Mouse (Mus musculus) myocyte (in vitro differentiated cells): Measurements from ENCODE around the gene Mrpl53.

Experiments
- E2F4 ChIP-seq: IDR thresholded peaks from one replicate; pipeline ENCODE4 v1.6.1; 2011; ENCODE audit warnings: mild to moderate bottlenecking, control low read depth, moderate library complexity; ENCODE audit not compliant: insufficient read depth
- MAX ChIP-seq: IDR thresholded peaks from one replicate; pipeline ENCODE4 v1.6.1; 2011; ENCODE audit warnings: low read depth, mild to moderate bottlenecking, control low read depth
- MYOG ChIP-seq, 3 experiments: IDR thresholded peaks; one replicate each; pipeline ENCODE4 v1.6.1; 2011; ENCODE audit warnings: control low read depth in 2 of 3, low read depth in 2 of 3, mild to moderate bottlenecking in 2 of 3; ENCODE audit not compliant: insufficient read length in 2 of 3, control insufficient read depth in 1 of 3, insufficient read depth in 1 of 3
- POLR2A ChIP-seq: IDR thresholded peaks from one replicate; pipeline ENCODE4 v1.6.1; 2011; ENCODE audit warnings: low read depth, mild to moderate bottlenecking, control low read depth, moderate library complexity; ENCODE audit not compliant: insufficient read length
- POLR2AphosphoS2 ChIP-seq: IDR thresholded peaks from one replicate; pipeline ENCODE4 v1.6.1; 2011; ENCODE audit warnings: low read depth, control low read depth; ENCODE audit not compliant: insufficient read length
- TCF12 ChIP-seq: IDR thresholded peaks from one replicate; pipeline ENCODE4 v1.6.1; 2011; ENCODE audit warnings: mild to moderate bottlenecking, control low read depth; ENCODE audit not compliant: poor library complexity, insufficient read depth, severe bottlenecking
- TCF3 ChIP-seq: IDR thresholded peaks from one replicate; pipeline ENCODE4 v1.6.1; 2011; ENCODE audit warnings: low read depth, control low read depth; ENCODE audit not compliant: insufficient read length
- USF1 ChIP-seq: IDR thresholded peaks from one replicate; pipeline ENCODE4 v1.6.1; 2011; ENCODE audit warnings: low read depth, mild to moderate bottlenecking, control low read depth, moderate library complexity

GRCm38 (mm10) chr6:83101316-83101687 is 7.5 kb upstream of the Mrpl53 start, which contains the start of the genes Ccdc142 and Gm42688:
- TF ChIP-seq TCF12 (no peak), POLR2AphosphoS2 (peak; percentile 66), TCF3 (no peak), POLR2A (peak; percentile 69), MYOG (IDR thresholded peaks at IDR 0.05; ENCODE audit: control insufficient read depth in 1 of 3, insufficient read depth in 1 of 3, insufficient read length in 2 of 3, low read depth in 2 of 3) (peak in 1 of 3 experiments; percentile 3), USF1 (peak; percentile 38), MAX (no peak), E2F4 (no peak)
